Mouse (Mus musculus) stomach, embryonic 16.5 days (tissue): ENCODE measurements at regions not wholly inside any gene's neighbourhood (a gene's known extent, or its start where the extent isn't known, plus 50 kb on each side); places are given as distances from the start of the nearest gene placed in this dataset.
A peak's percentile ranks its signal among the peaks of the same experiment; 100 is the strongest.

Source experiments
- ATAC-seq: fragments of 200-750 bp; cut with Nextera tagmentation; 2 replicates; pipeline ENCODE4 v1.8.0; 2017; ENCODE audit warnings: moderate number of reproducible peaks, moderate TSS enrichment; ENCODE audit not compliant: insufficient read depth, low FRiP score
- H3K27ac ChIP-seq: fragments of 300-500 bp; sonication (generic); 2 replicates; pipeline ENCODE4 v1.5.1; 2014; ENCODE audit warnings: low read length
- H3K27me3 ChIP-seq: fragments of 300-500 bp; sonication (generic); 2 replicates; pipeline ENCODE4 v1.6.1; 2014; ENCODE audit warnings: low read length, control low read depth, mixed read lengths; ENCODE audit not compliant: control insufficient read depth, insufficient read depth
- H3K36me3 ChIP-seq: fragments of 300-500 bp; sonication (generic); 2 replicates; pipeline ENCODE4 v1.6.1; 2014; ENCODE audit warnings: low read length; ENCODE audit not compliant: control insufficient read depth, insufficient read depth
- H3K4me1 ChIP-seq: fragments of 300-500 bp; sonication (generic); 2 replicates; pipeline ENCODE4 v1.6.1; 2014; ENCODE audit warnings: low read length, control low read depth, mixed read lengths; ENCODE audit not compliant: control insufficient read depth, insufficient read depth
- H3K4me2 ChIP-seq: fragments of 300-500 bp; sonication (generic); 2 replicates; pipeline ENCODE4 v1.6.1; 2014; ENCODE audit warnings: low read depth, low read length, mixed read lengths
- H3K4me3 ChIP-seq: fragments of 300-500 bp; sonication (generic); replicated peaks from 2 replicates; pipeline ENCODE4 v1.5.1; 2014; ENCODE audit warnings: mild to moderate bottlenecking, low read length
- H3K9ac ChIP-seq: fragments of 300-500 bp; sonication (generic); 2 replicates; pipeline ENCODE4 v1.6.1; 2014; ENCODE audit warnings: low read length
- H3K9me3 ChIP-seq: fragments of 300-500 bp; sonication (generic); replicated peaks from 2 replicates; pipeline ENCODE4 v1.6.1; 2016; ENCODE audit warnings: low read length, control low read depth; ENCODE audit not compliant: control insufficient read depth
- WGBS: fragments of 180-500 bp; shearing (Covaris S2); extraction: QIAGEN DNeasy Blood & Tissue Kit; methylation state at CpG from one replicate; pipeline ENCODE4 v1.1.7; 2014; 5-methylcytosine and 5-hydroxymethylcytosine counted together

DNA sequence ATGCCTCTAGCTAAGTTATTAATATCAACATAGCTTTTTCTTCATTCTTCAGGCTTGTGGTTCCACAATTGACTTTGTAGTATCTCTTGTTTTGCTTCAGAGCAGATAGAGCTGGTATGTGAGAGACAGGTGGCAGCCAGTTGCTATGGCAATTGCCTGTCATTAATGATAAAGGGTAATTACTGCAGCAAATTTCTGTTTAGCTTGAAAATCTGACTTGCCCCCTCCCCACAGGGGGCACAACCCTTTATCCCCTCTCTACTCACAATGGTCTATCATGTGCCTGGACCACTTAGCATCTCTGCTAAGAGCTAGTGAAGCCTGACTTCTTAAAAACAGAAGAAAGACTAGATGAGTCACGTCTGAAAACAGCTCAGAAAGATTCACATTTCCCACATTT, 157.1 kb upstream of the G2e3 start:
- no peaks in the 10 kb centered on the region for H3K36me3 ChIP-seq
- H3K4me1 ChIP-seq = no peaks in the 10 kb centered on the region
- no peak overlapping the region for H3K4me2 ChIP-seq
- H3K27me3 ChIP-seq = no peaks in the 10 kb centered on the region
- H3K4me3 ChIP-seq = no peak overlapping the region
- no peaks in the 10 kb centered on the region for H3K9me3 ChIP-seq
- H3K9ac ChIP-seq = no peak overlapping the region
- WGBS = 60% methylated on average over 1 of the region's 1 CpGs
- H3K27ac ChIP-seq = no peak overlapping the region
- ATAC-seq = no peak

DNA sequence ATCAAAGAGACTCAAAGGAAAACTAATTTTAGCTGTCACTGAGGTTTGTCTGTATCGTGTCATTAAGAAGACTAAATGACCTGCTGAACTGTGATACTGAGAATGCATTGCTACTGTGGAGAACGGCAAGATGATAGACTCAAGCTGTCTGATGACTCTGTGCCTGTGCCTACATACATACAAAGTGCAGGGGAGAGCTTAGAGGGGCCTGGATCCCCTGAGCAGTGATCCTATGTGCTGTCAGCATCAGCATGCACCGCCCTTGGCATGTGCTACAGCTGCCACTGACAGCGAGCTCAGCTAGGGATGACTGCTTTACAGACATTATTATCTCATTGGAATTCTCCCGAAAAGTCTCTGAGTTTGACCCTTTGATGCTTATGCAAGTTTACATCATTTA, 157.7 kb upstream of the G2e3 start:
- H3K4me3 ChIP-seq = no peak overlapping the region
- no peaks in the 10 kb centered on the region for H3K9me3 ChIP-seq
- no peak overlapping the region for H3K4me2 ChIP-seq
- H3K27ac ChIP-seq = no peak overlapping the region
- no peaks in the 10 kb centered on the region for H3K4me1 ChIP-seq
- H3K27me3 ChIP-seq = no peaks in the 10 kb centered on the region
- no peaks in the 10 kb centered on the region for H3K36me3 ChIP-seq
- WGBS = 44% methylated on average over 5 of the region's 5 CpGs
- H3K9ac ChIP-seq = no peak overlapping the region
- no peak for ATAC-seq

DNA sequence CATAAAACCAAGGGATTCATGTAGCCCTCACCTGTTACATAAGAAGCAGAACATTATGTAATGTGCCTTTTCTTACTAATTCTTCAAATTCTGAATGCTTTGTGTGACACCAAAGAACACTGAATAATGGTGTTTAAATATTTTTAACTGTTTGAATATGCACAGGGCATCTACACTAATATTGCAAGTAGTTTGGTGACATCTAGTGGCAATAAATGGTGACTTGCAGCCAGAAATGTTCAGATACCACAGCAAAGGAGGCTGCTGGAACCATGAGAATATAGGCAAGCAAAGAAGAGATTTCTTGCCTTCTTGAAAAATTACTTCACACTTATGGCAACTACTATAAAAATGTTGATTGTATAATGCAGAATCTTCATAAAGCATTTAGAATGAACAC, 159.6 kb upstream of the G2e3 start:
- Histone ChIP-seq H3K4me3 (no peak overlapping the region), H3K36me3 (no peaks in the 10 kb centered on the region), H3K9ac (no peak overlapping the region), H3K9me3 (0 out of 2 replicates have a peak, but pooled peaks cover 3% of the 10 kb centered on the region), H3K27me3 (no peaks in the 10 kb centered on the region), H3K4me2 (no peak overlapping the region), H3K4me1 (no peaks in the 10 kb centered on the region), H3K27ac (no peak overlapping the region)
- no peak for ATAC-seq

DNA sequence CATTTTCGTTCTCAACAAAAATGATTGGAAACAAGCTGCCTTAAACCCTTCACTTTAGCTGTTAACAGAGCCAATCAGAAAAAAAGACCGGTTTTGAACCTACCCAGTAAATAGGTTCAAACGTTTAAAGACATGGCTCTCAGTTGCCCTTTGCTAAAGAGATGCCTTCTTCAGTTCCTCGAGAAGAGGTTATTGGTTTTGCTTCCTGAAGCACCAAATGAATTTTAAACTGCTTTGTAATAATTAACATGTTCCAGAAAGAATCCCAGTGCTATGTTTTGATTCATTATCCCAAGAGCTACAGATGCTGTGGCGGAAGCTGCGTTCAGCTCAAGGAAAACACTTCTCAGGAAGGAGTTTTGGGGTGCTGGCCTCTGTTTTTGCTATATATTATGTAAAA, 160.1 kb upstream of the G2e3 start:
- H3K27me3 ChIP-seq = no peaks in the 10 kb centered on the region
- no peaks in the 10 kb centered on the region for H3K4me1 ChIP-seq
- no peak overlapping the region for H3K27ac ChIP-seq
- no peak overlapping the region for H3K4me3 ChIP-seq
- no peak overlapping the region for H3K4me2 ChIP-seq
- 65% methylated on average over 6 of the region's 6 CpGs for WGBS
- ATAC-seq = no peak
- H3K36me3 ChIP-seq = no peaks in the 10 kb centered on the region
- H3K9ac ChIP-seq = no peak overlapping the region
- H3K9me3 ChIP-seq = 0 out of 2 replicates have a peak, but pooled peaks cover 3% of the 10 kb centered on the region

DNA sequence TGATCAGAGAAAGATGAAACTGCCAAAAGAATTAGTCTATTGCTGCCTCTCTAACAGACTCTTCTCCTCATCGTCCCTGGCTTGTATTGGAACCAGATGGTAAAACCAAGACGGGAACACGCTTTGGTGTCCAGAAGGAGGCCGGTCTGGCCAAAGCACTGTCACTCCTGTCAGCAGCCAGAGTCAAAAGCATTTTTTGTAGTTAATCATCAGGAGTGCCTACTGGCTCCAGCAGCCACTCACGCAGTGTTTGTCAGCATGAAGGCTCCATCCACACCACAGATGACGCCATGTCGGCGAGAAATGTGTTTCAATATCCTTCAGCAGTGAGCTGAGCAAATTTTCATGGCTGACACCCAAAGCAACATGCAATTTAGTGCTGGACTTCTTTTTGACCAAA, 162.1 kb upstream of the G2e3 start:
- Histone ChIP-seq H3K27me3 (no peaks in the 10 kb centered on the region), H3K27ac (no peak overlapping the region), H3K36me3 (no peaks in the 10 kb centered on the region), H3K4me3 (no peak overlapping the region), H3K4me1 (no peaks in the 10 kb centered on the region), H3K4me2 (no peak overlapping the region), H3K9ac (no peak overlapping the region), H3K9me3 (0 out of 2 replicates have a peak, but pooled peaks cover 3% of the 10 kb centered on the region)
- 84% methylated on average over 8 of the region's 8 CpGs for WGBS
- no peak for ATAC-seq

DNA sequence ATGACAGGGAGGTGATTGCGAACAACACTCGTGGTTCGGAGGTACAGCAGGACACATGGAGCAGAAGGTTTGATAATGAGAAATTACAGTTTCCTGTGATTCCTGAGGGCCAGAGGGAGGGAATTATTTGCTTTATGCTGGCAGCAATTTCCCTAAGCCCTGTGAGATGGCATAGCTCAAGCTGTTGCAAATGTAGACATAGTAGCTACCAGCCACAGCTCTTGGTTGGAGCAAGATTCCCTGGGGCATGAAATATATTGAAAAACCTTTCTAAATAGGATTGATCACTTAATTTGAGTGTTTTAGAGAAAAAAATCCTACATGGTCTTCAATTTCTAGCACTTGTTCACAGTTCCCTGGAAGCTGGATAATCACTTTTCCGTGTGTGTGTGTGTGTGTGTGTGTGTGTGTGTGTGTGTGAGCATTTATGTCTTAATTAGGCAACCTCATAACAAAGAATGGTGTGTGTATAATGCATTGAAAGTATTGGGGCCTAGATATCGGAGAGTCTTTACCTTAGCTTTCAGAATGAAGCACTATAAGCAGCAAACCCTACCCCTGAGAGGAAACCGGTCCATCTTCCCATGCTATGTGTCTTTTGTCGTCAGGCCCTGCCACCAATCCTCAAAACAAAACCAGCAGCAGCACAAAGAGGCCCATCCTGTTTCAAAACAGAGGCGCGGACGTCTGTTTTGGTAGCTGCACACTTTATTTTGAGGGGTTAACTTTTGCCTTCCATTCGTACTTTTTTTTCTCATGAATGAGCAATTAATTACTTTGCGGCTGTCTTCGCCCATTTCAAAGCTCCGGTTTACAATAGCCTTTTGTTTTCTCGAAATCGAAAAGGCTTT, 172.7 kb upstream of the G2e3 start:
- Histone ChIP-seq H3K4me2 (peak overlapping the region; percentile 34), H3K9me3 (no peaks in the 10 kb centered on the region), H3K4me3 (no peak overlapping the region), H3K27ac (peak overlapping the region; percentile 56; the same call in 1 of the 2 replicates), H3K27me3 (no peaks in the 10 kb centered on the region), H3K9ac (no peak overlapping the region), H3K4me1 (no peaks in the 10 kb centered on the region), H3K36me3 (no peaks in the 10 kb centered on the region)
- 36% methylated on average over 16 of the region's 16 CpGs for WGBS
- no peak for ATAC-seq

DNA sequence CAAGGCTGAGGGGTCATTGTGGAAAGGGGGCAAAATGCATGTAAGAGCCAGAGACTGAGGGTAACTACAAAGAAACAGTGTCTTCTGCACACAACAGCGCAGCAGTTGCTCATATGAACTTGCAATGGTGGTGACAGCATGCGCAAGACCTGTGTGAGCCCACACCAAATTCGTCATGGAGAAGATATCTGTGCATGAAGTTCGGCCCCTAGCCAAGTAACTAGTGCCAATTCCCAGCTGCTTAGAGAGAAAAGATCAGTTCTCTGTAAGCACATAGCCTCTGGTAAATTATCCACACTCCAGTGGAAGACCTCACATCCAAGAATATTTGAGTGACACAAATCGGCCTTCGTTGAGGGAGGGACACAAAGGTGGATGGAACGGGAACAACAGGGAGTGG, 182.7 kb upstream of the G2e3 start:
- Histone ChIP-seq H3K9ac (no peak overlapping the region), H3K4me3 (no peak overlapping the region), H3K27me3 (no peaks in the 10 kb centered on the region), H3K4me2 (no peak overlapping the region), H3K27ac (no peak overlapping the region), H3K36me3 (no peaks in the 10 kb centered on the region), H3K9me3 (no peaks in the 10 kb centered on the region), H3K4me1 (no peaks in the 10 kb centered on the region)
- no peak for ATAC-seq
- 89% methylated on average over 7 of the region's 7 CpGs for WGBS

DNA sequence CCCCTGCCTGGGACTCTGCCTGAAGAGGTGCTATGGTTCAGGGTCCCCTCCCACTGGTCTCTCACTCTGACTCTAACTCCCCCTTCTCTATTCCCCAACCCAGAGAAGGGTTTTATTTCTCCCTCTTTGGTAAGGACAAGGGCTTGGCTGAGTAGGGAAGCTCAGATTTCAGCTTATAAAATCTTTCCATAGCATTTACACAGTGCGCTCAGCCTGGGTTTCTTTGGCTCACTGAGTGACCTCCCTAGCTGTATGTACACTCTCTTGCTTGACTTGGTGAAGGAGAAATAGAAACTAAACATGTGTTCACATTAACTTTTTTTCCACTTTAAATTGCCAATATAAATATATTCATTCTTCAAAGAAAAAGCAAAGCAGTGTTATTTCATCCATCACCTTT, 186.9 kb upstream of the G2e3 start:
- 48% methylated on average over 1 of the region's 1 CpGs for WGBS
- Histone ChIP-seq H3K9me3 (no peaks in the 10 kb centered on the region), H3K27me3 (no peaks in the 10 kb centered on the region), H3K4me3 (no peak overlapping the region), H3K4me1 (no peaks in the 10 kb centered on the region), H3K27ac (peak overlapping the region; percentile 73), H3K4me2 (no peak overlapping the region), H3K36me3 (no peaks in the 10 kb centered on the region), H3K9ac (no peak overlapping the region)
- ATAC-seq = peak; percentile 66

DNA sequence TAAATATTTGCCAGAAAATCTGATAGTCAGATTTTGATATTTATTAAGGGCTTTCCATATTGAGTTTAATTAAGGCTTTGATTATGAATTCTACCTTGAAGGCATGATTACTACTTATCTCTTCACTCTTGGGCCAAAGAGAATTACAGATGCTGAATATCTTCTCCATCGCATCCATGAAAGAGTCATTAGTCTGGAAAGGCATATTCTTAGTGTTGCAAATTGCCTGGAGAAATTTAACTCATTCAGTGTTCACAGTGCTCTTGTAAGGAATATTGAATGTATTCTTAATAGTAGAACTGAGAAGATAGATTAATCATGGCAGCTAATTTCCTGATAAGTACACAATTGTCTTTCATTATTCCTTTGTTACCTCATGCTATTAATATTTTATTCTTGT, 187.7 kb upstream of the G2e3 start:
- no peak overlapping the region for H3K4me3 ChIP-seq
- WGBS = 79% methylated on average over 1 of the region's 1 CpGs
- ATAC-seq = no peak

More for the DNA sequence above, 187.7 kb upstream of the G2e3 start:
- no peaks in the 10 kb centered on the region for H3K4me1 ChIP-seq
- no peak overlapping the region for H3K27ac ChIP-seq
- H3K36me3 ChIP-seq = no peaks in the 10 kb centered on the region
- no peaks in the 10 kb centered on the region for H3K9me3 ChIP-seq
- H3K9ac ChIP-seq = no peak overlapping the region
- no peak overlapping the region for H3K4me2 ChIP-seq
- H3K27me3 ChIP-seq = no peaks in the 10 kb centered on the region
